Mouse (Mus musculus): Measurements from ENCODE around the gene 1700056E22Rik. TPM values are rescaled to one million over a fixed set of nuclear protein-coding genes. Genes with fewer than 3 reads are reported as not detected.

1700056E22Rik gene
- polyA plus RNA-seq, 1 experiment from 2014 or later: 1.0 TPM

Other genes starting within 250 kb of the 1700056E22Rik start
- gene Dusp10, start 21.0 kb downstream of the 1700056E22Rik start, polyA plus RNA-seq (2014; fragmentation: Nextera tagmentation; extraction: Ambion mirVana): 17.1 and 17.7 TPM in 2 replicates